Mouse (Mus musculus): ENCODE results near the gene Mpzl1.
A peak's percentile ranks its signal among the peaks of the same experiment; 100 is the strongest.

Mpzl1 gene

DNA sequence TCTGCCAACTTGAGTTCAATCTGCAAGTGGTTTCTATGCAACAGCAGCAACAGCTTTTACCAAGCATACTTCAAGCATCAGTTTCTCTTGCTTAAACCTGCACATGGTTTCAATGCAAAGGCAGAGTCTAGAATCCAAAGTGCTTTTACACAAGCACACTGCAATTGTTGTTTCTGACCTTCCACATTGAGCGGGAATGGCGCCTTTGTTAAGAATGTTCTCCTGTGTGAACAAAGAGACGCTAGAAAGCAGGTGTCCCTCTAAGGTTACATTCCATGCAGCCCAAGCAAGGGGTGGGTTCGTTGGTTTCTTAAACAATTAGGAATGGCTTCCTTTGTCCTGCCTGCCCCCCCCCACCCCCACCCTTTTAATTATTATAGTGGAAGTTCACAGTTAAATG lies 20.4 kb downstream of the Mpzl1 start:
- no peak for DNase-seq

DNA sequence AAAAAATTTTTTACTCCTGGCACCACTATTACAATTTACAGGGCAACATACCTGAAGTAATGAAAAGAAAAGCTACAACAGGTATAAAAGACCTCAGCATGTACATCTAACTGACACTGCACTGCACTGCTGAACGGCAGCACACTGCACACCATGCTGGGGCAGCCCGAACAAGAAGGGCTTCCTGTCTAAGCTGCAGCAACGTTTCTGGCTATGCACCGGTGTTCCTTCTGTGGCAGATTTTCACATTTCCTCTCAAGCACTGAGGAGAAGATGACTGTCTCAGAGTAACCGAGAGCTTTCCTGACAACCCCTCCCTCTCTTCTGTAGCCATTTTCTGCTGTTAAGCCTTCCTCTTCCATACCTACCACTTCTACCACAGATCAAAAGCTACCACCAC lies 21.6 kb downstream of the Mpzl1 start:
- no peak for DNase-seq

DNA sequence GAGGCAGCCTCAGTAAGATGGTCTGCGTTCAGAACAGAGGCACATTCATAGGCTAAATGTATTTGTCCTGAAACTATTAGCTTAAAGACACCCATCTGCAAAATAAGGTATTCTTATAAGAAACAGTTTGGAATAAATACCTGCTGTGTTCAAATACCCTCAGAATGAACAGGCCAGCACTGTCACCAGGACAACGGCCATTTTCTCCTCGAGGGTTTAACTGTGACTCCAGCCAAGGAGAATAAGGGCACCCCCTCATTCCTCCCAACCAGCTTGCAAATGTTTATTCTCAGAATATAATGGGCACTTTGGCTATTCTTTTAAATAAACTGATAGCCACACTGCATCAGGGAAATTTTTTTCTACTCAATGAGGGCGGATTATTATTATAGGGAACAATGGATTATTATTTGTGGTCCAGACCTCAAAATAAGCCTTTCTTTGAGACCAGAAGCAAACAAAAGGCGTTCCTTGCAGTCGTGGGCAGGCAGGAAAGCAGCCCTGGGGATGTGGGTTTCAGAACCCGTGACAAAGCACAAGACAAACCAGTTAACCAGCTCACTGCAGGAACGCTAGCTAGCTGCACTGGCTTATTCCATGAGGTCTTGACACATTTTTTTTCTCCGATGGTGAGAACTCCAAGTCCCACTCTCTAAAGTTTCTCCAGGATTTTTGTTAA lies 23.9 kb downstream of the Mpzl1 start:
- DNase-seq, result no peak

DNA sequence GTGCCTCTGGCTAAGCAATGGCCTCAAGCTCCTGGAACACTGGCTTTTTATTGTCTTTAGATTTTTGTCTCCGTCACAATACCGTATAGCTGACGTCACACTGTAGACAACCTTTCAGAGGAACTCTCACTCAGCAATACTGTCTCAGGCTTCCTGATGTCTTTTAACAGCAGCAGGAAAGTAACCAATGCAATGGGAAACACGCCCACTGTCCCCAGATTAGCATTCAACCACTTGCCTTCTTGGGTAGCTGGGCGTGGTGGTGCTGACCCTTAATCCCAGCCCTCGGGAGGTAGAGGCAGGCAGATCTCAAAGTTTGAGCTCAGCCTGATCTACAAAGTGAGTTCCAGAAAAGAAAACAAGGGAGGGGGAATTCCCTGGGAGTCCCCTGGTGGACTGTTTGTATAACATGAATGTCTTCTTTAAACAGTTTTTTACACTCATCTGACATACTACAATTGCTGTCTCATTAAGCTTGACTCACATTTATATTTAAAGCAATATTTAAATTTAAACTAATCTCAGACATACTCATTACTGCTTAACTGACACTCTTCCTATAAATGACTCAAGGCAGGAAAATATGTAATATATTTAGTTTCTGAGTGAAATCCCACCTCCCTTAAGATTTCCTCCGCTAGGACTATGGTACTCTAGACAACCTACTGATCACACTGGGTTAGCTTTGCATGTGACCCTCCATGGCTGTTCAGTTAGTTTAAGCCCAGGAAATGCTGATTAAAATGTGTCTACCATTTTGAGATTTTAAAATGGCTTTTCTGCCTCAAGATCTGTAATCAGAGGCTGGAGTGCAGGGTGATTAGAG lies 24.6 kb downstream of the Mpzl1 start:
- no peak for DNase-seq

DNA sequence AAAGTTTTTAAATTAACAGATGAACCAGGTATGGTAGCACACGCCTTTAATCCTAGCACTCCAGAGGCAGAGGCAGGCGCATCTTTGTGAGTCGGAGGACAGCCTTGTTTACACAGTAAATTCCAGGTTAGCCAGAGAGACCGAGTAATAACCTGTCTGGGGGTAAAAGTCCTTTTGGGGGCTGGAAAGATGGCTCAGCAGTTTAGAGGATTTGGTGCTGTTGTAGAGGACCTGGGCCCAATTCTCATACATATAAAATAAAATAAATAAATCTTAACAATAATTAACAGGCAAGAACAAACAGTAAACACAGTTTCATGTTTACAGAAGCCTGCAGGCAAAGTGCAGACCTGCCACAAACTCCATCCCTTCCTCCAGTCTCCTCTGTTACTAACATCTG lies 25.4 kb downstream of the Mpzl1 start:
- DNase-seq, result no peak

DNA sequence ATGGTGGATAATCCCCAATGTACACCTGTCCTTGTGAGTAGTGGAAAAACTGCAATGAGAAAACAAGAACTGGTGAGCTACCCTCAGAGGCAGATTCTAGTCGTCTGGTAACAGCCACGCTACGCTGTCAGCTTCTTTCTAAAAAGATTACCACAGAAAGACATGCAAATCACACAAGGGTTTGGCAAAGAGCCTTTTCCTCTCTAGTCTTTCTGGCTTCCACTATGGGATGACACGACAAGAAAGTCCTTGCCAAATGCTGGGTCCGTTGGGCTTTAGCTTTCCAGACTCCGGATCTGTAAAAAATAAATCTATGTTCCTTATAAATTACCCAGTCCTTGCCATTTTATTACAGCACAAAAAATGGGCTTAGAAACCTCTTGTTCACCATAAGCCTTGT lies 28.6 kb downstream of the Mpzl1 start:
- DNase-seq, result no peak

DNA sequence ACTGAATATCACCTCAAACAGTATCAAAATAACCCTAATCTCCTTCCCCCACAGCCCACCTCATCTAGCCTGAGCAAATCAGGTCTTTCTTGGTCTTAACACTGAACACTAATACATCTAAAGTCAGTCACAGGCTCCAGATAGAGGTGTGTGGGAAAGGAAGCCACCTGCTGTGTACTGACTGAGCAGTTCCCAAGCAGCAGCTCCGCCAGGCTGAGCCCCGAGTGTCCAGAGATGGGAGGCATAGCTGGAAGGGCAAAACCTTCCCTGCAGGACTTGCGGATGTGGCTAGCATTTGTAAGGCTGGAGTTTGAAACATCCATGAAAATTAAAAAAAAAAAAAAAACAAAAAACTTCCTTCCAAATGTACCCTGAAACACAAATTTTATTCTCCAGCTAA lies 29.2 kb downstream of the Mpzl1 start:
- DNase-seq, result no peak

DNA sequence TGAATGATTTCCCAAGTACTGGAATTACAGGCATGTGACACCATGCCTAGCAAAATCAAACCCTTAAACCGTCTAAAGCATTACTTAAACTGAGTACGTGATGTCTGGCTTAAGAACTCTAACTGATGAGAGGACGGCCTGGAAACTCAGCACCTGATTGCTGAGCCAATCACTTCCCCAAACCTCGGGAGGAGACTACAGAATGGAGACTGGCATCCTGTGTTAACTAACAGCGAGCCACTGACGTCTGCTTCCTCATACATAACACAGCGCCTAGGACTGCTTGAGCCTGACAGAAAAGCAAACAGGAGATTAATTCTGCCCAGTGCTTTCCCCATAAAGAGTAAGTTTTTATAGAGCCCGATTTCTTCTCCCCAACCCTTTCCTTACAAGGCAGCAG lies 30.1 kb downstream of the Mpzl1 start:
- no peak for DNase-seq

DNA sequence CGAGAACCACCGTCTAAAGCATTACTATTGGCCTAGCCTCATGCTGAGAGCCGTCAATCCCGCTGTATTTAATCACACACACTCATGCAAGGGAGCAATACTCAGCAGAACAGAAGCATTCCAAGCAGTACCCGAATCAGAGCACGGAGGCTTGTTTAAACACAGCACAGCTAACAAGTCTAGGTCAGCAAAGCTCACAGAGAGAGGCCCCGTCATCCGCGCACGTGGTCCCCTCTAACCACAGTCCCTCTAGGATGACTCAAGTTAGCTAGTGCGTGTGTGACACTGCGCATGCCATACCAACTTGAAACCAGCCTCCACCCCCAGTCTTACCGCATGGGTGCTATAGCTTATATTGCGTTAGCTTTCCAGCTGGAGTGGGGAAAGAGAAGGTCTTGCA lies 31.1 kb downstream of the Mpzl1 start:
- DNase-seq, result no peak

DNA sequence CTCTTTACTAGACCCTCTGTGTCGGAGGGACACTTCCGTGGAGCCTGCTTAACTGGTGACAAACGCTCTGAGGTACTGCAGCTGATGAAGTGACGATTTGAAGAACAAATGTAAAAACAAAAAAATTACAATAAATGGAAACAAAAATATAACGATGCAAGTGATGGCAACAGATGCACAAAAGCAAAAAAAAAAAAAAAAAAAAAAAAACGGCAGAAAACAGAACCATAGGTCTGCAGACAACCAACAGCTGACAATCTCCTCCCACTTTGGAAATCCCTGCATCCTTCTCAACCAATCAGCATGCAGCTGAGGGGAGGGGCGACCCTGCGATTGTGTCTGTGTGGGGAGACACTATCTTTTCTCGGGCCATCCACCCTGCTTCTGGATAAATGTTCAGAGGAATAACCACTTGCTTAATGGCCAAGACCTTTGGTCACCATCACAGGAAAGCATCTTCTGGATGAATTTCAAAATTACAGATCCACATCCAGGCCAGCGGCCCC lies 32.5 kb downstream of the Mpzl1 start:
- DNase-seq, result no peak

DNA sequence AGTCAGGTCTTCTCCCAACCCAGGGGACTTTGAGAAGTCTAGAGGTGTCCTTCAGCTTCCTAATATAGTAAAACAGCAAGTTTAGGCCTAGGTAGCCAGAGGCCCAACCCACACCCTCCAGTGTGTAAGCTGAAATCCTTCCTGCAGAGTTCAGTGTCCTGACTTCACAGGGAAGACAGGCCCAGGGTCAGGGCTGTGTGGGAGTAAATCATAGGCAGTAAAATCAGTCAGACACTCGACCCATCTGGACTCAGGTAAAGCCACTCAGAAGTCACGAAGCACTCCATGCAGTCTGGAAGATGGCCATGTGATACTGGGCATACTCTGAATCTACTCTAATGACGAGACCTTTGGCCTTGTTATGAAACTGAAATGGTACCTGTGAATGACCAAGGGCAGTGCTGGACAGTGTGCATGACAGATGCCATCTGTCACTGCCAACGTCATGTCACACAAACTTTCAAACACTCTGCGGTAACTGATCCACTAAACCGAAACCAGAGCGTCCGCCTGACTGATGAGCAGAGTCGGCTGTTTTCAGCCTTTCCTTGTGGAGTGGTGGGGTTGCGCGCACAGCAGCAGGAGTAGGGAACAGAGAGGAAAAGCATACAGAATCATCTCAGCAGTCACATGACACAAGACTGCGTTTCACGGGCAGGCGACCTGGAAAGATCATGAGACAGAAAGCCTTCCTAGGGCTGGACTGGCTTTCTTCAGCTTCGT lies 39.5 kb downstream of the Mpzl1 start:
- no peak for DNase-seq

DNA sequence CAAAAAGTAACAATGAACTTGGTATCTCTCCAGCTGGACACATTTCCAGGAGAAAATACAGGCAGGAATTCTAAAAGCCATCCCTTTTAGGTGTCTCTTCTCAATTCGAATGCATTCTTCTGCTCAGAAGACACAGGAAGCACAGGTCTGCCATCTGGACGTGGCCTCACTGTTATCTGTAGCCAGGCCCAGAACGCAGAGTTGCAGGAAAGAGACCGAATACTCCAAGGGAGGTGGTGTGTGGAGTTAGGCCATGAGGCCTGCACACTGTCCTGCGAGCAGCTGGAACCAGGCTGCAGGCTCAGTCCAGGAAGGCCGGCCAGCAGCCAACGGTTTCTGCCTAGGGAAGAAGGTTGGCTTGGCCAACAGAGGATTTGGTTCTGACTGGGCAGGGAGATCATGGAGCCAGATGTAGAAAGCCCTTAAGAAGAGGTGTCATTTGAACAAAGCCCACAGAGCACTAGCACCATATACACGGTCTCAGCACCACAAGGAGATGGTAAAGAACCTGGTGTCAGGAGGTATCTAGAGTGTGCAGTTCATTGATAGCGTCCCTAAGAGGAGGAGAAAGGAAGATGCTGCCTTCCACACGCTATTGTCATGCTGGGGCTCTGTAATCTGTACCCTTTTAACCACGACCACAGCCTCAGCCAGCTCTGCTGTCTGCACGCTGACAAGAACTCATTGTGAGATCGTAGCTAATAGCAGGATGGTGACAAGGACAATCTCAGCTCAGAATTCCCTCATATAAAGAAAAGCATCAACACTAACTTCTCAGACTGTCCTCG lies 41.8 kb downstream of the Mpzl1 start:
- no peak for DNase-seq

DNA sequence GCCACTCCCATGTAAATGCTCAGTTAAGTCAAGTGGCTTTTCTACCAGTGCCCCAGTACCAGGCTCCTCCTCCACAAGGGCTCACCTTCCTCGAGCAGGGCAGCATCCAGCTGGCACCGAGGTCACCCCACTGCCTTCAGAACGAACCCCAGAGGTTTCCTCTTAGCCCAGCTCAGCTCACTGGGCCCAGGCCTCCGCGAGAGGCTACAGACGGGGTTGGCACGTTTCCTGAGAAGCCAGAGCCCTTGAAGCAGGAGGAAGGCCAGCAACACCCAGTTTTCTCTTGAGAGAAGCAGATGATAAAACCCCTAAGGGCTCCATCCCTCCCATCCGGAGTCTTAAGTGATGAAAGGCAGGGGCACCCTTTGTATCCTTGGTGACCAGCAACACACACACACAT lies 43.6 kb downstream of the Mpzl1 start:
- DNase-seq, result no peak

DNA sequence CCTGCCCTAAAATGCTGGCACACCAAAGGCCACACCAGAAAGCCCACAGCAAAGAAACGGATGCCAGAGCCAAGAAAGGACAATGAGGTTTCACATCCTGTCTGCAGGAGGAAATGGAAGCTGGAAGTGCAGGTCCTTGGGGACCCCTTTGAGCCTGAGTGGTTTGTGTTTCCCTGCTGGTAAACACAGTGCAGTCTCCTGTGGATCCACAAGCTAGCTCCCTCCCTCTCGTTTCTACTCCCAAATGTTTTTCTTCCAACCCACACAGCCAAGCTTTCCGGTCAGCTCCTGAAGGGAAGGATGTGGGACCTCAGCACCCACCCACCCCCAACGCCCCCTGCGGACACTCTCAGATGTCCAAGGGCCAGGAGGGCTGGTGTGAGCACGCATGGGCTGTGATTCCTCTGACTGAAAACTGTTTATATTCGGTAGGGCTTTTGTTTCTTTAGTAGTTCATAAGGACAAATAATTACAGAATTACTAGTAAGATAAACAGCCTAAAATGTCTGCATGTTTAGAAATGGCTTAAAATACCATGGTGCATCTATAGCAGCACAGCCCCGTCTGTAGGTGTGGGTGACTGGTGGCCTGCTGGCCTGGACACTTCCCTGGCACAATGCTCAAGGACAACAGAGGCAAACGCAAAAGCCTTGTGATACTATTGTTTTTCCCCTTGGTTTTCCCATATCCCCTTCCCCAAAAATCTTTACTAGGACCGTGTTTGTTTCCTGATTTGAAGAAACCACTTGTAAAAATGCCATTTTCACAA lies 44.9 kb downstream of the Mpzl1 start:
- DNase-seq, result peak; percentile 82

DNA sequence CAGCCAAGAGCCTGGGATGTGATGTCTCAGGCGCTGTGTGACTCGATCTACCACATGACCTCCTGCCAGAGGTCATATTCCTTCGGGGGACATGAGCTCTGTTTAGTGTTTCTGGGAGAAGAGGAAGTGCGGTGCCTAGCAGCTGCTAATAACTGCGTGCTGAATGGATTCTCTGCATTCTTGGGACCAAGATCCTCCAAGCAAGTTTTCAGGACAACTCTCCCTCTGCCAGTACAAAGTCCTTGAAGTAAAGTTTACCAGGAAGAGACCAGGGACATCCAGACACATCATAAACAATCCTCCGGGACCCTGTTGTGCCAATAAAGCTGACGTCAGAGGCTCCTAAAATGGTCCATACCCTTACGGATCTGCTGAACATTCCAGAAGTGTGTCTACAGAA lies 46.5 kb downstream of the Mpzl1 start:
- DNase-seq, result peak; percentile 45

DNA sequence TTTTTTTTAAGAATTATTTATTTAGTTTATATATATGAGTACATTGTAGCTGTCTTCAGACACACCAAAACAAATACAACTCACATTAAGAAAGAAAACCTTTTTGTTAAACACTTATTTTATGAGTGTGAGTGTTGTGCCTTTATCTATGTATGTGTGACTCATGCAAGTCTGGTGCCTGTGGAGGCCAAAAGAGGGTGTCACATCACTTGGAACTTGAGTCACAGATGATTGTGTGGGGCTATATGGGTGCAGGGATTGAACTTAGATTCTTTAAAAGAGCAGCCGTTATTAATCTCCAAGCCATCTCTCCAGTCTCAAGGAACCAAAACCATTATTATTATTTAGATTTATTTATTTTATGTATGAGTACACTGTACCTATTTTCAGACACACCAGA lies 48.0 kb downstream of the Mpzl1 start:
- no peak for DNase-seq

DNA sequence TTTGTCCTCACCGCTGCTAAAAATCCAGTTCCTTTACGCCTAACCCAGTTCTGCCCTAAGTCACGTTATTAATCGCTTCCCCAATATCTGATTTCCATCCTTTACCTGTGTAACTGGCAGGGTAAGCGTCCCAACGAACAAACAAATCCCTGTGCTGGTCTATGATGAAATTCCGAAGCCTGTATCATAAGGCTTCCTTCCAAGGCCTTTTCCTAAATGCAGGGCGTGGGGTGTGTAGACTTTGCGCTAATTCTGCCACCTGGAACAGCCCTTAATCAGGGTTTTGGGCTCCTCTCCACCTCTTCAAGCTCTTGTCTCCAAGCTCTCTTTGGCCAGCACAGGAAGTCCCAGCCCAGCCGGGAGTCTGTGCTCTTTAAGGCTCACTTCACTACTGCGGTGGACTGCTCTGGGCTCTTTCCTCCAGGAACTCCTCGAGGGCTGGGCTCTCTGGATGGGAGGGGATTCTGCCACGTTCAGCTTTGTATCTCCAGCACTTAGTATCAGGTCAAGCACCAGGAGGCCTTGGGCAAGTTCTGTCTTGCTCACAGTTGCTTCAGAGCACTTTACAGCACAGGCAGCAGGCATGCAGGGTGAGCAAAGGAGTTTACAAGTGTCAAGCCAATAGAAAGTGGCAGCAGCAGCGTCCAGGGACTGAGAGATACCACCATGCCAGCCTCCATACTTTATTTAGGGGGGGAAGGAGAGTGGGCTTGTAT lies 48.8 kb downstream of the Mpzl1 start:
- DNase-seq, result no peak

DNA sequence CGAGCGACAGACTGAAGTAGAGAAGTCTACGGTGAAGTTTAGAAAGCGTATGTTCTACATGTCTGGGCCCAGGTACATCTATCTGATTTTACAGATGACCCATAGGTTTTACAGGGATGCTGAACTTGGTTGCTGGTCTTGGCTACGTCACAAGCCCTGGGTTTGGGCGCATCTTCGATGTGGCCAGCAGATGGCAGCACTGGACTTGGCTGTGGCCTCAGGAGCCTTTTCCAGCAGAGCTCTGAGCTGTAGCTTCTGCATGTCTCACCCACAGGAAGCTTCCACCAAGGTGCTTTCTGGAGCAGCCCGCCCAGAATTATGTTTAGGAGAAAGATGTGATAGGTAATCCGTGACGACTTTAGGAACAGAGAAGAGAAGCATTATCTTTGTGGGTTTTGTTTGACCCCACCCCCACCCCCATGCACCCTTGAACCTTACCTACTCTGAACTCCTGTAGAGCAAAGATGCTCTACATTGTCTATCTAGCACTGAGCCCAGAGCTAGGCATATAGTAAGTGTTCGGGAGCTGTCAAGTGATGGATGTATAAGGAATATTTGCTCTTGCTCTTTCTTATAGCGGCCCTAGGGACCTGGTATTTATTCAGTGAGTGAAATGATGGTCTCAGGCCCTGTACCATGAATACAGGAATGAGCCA lies 50.7 kb downstream of the Mpzl1 start:
- DNase-seq, result peak; percentile 94

DNA sequence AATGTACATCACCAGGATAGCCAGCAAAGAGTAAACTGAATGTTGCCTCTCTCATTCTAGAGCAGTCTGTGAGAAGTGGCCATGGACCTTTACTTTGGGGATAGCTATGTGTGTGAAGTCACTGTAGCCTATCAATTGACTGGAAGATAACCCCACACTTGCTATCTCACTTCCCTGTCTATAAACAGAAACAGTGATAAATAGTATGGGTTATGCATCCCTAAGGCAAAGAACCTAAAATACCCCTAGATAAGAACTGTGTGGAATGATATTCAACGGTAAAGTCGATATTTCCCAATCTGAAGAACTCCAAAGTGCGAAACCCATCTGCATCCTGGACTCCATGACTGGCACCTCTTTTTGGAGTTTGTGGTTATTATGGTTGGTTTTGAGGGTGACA lies 53.1 kb downstream of the Mpzl1 start:
- DNase-seq, result no peak

DNA sequence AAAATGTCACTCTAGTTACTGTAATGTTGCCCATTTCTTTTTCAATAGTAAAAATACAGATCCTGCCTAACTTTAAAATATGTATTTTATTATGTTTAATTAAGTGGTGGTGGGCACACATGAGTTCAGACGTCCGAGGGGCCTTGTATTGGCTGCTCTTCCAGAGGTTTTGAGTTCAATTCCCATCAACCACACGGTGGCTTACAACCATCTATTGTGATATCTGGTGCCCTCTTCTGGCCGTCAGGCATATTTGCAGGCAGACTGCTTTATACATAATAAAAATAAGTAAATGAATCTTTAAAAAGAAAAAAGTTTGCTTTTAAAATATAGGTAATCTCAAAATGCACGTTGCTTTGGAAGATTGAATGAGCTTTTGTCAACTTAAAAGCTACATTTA lies 55.0 kb downstream of the Mpzl1 start:
- DNase-seq, result no peak

All from kidney, postnatal 14 days (tissue).